Mouse (Mus musculus): ENCODE data around the gene Plekho2. TPM values are rescaled to one million over a fixed set of nuclear protein-coding genes. Genes with fewer than 3 reads are reported as not detected.

Plekho2 gene
- total and polyA plus RNA-seq, 3 experiments, result 7.6 to 12.9 TPM; not detected in 1

- peak overlapping the region; percentile 54 for H3K9ac ChIP-seq (ENCODE audit: control insufficient read depth, low read depth, low read length, poor library complexity, severe bottlenecking)
- H3K79me2 ChIP-seq (ENCODE audit: control insufficient read depth, insufficient read depth, low read length, poor library complexity), result no peaks in the 10 kb centered on the region
- H3K9me3 ChIP-seq (replicated peaks; ENCODE audit: insufficient read depth, low read length), result no peaks in the 10 kb centered on the region
- H3K4me3 ChIP-seq (ENCODE audit: control insufficient read depth in 1 of 2, insufficient read depth in 1 of 2, low read depth in 2 of 2, low read length in 2 of 2), result peak overlapping the region; percentile 25 to 31
- peak overlapping the region; percentile 94 for H3K27ac ChIP-seq (ENCODE audit: control insufficient read depth, low read depth, low read length)
- peaks cover 7 to 34% of the 10 kb centered on the region in 2 experiments for H3K4me1 ChIP-seq (ENCODE audit: control insufficient read depth in 1 of 2, insufficient read depth in 2 of 2, low read length in 2 of 2)
- H3K27me3 ChIP-seq (ENCODE audit: control insufficient read depth in 1 of 2, insufficient read depth in 2 of 2, low read length in 2 of 2), result no peaks in the 10 kb centered on the region
- H3K36me3 ChIP-seq (ENCODE audit: control insufficient read depth in 1 of 2, insufficient read depth in 2 of 2, low read length in 2 of 2), result peaks cover 0 to 29% of the 10 kb centered on the region in 2 experiments; a peak in 2 of 4 replicates
- DNase-seq (ENCODE audit: low read depth, low spot score), result peak; percentile 92
- TF ChIP-seq EP300 (IDR thresholded peaks at IDR 0.05; ENCODE audit: low read depth in 1 of 2, low read length in 2 of 2) (peak; percentile 92 to 94), MEF2A (IDR thresholded peaks at IDR 0.05; ENCODE audit: extremely low read depth, insufficient replicate concordance, low read depth, low read length, poor library complexity, severe bottlenecking) (peak; percentile 94), MYC (IDR thresholded peaks at IDR 0.05; ENCODE audit: low read depth, low read length) (no peak), ZKSCAN1 (IDR thresholded peaks at IDR 0.05; ENCODE audit: low read depth, low read length) (no peak), GABPA (IDR thresholded peaks at IDR 0.05; ENCODE audit: low read depth, low read length) (no peak; the same call in 1 of the 2 replicates), ZC3H11A (IDR thresholded peaks at IDR 0.05; ENCODE audit: low read depth, low read length) (no peak; the same call in 1 of the 2 replicates), POLR2AphosphoS5 (IDR thresholded peaks at IDR 0.05; ENCODE audit: borderline replicate concordance, low read depth, low read length) (no peak), ELF1 (IDR thresholded peaks at IDR 0.05; ENCODE audit: low read depth, low read length) (no peak), TCF12 (IDR thresholded peaks at IDR 0.05; ENCODE audit: low read depth, low read length) (peak; percentile 82), CTCF (IDR thresholded peaks at IDR 0.05 in 2 of 3, conservative IDR thresholded peaks at IDR 0.05 in 1 of 3; ENCODE audit: control insufficient read depth in 1 of 3, insufficient read depth in 1 of 3, low read depth in 2 of 3, low read length in 3 of 3, poor library complexity in 1 of 3, severe bottlenecking in 1 of 3) (no peak), MXI1 (IDR thresholded peaks at IDR 0.05; ENCODE audit: low read depth, low read length) (no peak), ETS1 (IDR thresholded peaks at IDR 0.05; ENCODE audit: low read depth, low read length) (peak; percentile 98), NRF1 (IDR thresholded peaks at IDR 0.05; ENCODE audit: insufficient read depth, low read depth, low read length, poor library complexity, severe bottlenecking) (no peak), JUND (IDR thresholded peaks at IDR 0.05; ENCODE audit: low read depth, low read length) (no peak), USF1 (IDR thresholded peaks at IDR 0.05; ENCODE audit: low read depth, low read length) (peak; percentile 58), KAT2A (conservative IDR thresholded peaks at IDR 0.05; ENCODE audit: low read depth, low read length) (no peak), E2F4 (IDR thresholded peaks at IDR 0.05; ENCODE audit: borderline replicate concordance, low read depth, low read length) (no peak), CHD2 (IDR thresholded peaks at IDR 0.05; ENCODE audit: low read length) (no peak), POLR2AphosphoS2 (IDR thresholded peaks at IDR 0.05; ENCODE audit: low read length) (no peak), MAZ (IDR thresholded peaks at IDR 0.05; ENCODE audit: low read depth, low read length) (0 out of 2 replicates have a peak, but pooled peaks have one; percentile 10), NELFE (IDR thresholded peaks at IDR 0.05; ENCODE audit: low read depth, low read length) (no peak), MAFK (IDR thresholded peaks at IDR 0.05; ENCODE audit: borderline replicate concordance, low read depth, low read length) (peak; percentile 76), GATA1 (IDR thresholded peaks at IDR 0.05; ENCODE audit: low read depth, low read length) (peak; percentile 88), UBTF (IDR thresholded peaks at IDR 0.05; ENCODE audit: borderline replicate concordance, insufficient read depth, low read depth, low read length) (no peak), ZNF384 (IDR thresholded peaks at IDR 0.05; ENCODE audit: low read depth, low read length) (no peak), SIN3A (IDR thresholded peaks at IDR 0.05; ENCODE audit: low read length) (peak; percentile 79), RCOR1 (IDR thresholded peaks at IDR 0.05; ENCODE audit: low read depth, low read length) (peak; percentile 85), TAL1 (IDR thresholded peaks at IDR 0.05; ENCODE audit: low read length) (peak; percentile 83), TBP (IDR thresholded peaks at IDR 0.05; ENCODE audit: low read depth, low read length) (no peak), MYB (IDR thresholded peaks at IDR 0.05; ENCODE audit: low read depth, low read length) (no peak), RAD21 (IDR thresholded peaks at IDR 0.05; ENCODE audit: low read depth, low read length) (no peak), BHLHE40 (IDR thresholded peaks at IDR 0.05; ENCODE audit: borderline replicate concordance, low read depth, low read length) (peak; percentile 84; the same call in 1 of the 2 replicates), ZMIZ1 (IDR thresholded peaks at IDR 0.05; ENCODE audit: low read depth, low read length) (no peak), HCFC1 (IDR thresholded peaks at IDR 0.05; ENCODE audit: low read depth, low read length) (no peak), POLR2A (IDR thresholded peaks at IDR 0.05; ENCODE audit: control insufficient read depth in 1 of 2, insufficient read depth in 1 of 2, low read depth in 1 of 2, low read length in 2 of 2, poor library complexity in 1 of 2) (no peak; a peak in 1 of 4 replicates), CHD1 (IDR thresholded peaks at IDR 0.05; ENCODE audit: low read depth, low read length) (no peak), MAX (IDR thresholded peaks at IDR 0.05; ENCODE audit: low read length) (peak; percentile 3; the same call in 1 of the 2 replicates), USF2 (IDR thresholded peaks at IDR 0.05; ENCODE audit: borderline replicate concordance in 1 of 2, insufficient read depth in 1 of 2, low read depth in 1 of 2, low read length in 2 of 2) (no peak)
Observed at GRCm38 (mm10) chr9:65542111-65542524, 37.7 kb downstream of the Plekho2 start.

Measured in MEL (cell line).